Mouse (Mus musculus): ENCODE results near the gene Cped1.

Gene Cped1

GRCm38 (mm10) chr6:22000086-22000485, 14.4 kb downstream of the Cped1 start:
- no peak for DNase-seq (ENCODE audit: low spot score)

- DNase-seq (ENCODE audit: low spot score): no peak
Measured at GRCm38 (mm10) chr6:22000881-22001280, 15.2 kb downstream of the Cped1 start.

GRCm38 (mm10) chr6:22001284-22001916, 15.7 kb downstream of the Cped1 start:
- no peak for DNase-seq (ENCODE audit: low spot score)

GRCm38 (mm10) chr6:22002521-22003199, 16.9 kb downstream of the Cped1 start:
- no peak for DNase-seq (ENCODE audit: low spot score)

GRCm38 (mm10) chr6:22003200-22003587, 17.5 kb downstream of the Cped1 start:
- DNase-seq (ENCODE audit: low spot score): no peak

- no peak for DNase-seq (ENCODE audit: low spot score)
Measured at GRCm38 (mm10) chr6:22003959-22004543, 18.3 kb downstream of the Cped1 start.

GRCm38 (mm10) chr6:22008346-22008745, 22.6 kb downstream of the Cped1 start:
- DNase-seq (ENCODE audit: low spot score): no peak

- DNase-seq (ENCODE audit: low spot score): no peak
Measured at GRCm38 (mm10) chr6:22010258-22010657, 24.5 kb downstream of the Cped1 start.

- DNase-seq (ENCODE audit: low spot score): no peak
Measured at GRCm38 (mm10) chr6:22010761-22011281, 25.1 kb downstream of the Cped1 start.

- no peak for DNase-seq (ENCODE audit: low spot score)
Measured at GRCm38 (mm10) chr6:22011546-22011945, 25.8 kb downstream of the Cped1 start.

- DNase-seq (ENCODE audit: low spot score): no peak
Measured at GRCm38 (mm10) chr6:22012099-22012498, 26.4 kb downstream of the Cped1 start.

GRCm38 (mm10) chr6:22012501-22012900, 26.8 kb downstream of the Cped1 start:
- DNase-seq (ENCODE audit: low spot score): no peak

GRCm38 (mm10) chr6:22013394-22013793, 27.7 kb downstream of the Cped1 start:
- DNase-seq (ENCODE audit: low spot score): no peak

GRCm38 (mm10) chr6:22014291-22014911, 28.7 kb downstream of the Cped1 start:
- no peak for DNase-seq (ENCODE audit: low spot score)

GRCm38 (mm10) chr6:22017631-22018030, 31.9 kb downstream of the Cped1 start:
- DNase-seq (ENCODE audit: low spot score): no peak

GRCm38 (mm10) chr6:22018768-22019445, 33.2 kb downstream of the Cped1 start:
- DNase-seq (ENCODE audit: low spot score): no peak

- DNase-seq (ENCODE audit: low spot score): no peak
Measured at GRCm38 (mm10) chr6:22019637-22020036, 33.9 kb downstream of the Cped1 start.

- DNase-seq (ENCODE audit: low spot score): no peak
Measured at GRCm38 (mm10) chr6:22020696-22021095, 35.0 kb downstream of the Cped1 start.

- DNase-seq (ENCODE audit: low spot score): no peak
Measured at GRCm38 (mm10) chr6:22021315-22021714, 35.6 kb downstream of the Cped1 start.

- DNase-seq (ENCODE audit: low spot score): no peak
Measured at GRCm38 (mm10) chr6:22024168-22024567, 38.5 kb downstream of the Cped1 start.

GRCm38 (mm10) chr6:22025584-22026357, 40.1 kb downstream of the Cped1 start:
- no peak for DNase-seq (ENCODE audit: low spot score)

- DNase-seq (ENCODE audit: low spot score): no peak
Measured at GRCm38 (mm10) chr6:22026358-22026673, 40.6 kb downstream of the Cped1 start.

Data from spleen, adult 12 weeks (tissue).